Mouse (Mus musculus) small intestine, adult 2 months (tissue): ENCODE data around the gene Insl3.

Experiments
- CTCF ChIP-seq: fragments of 200-500 bp; IDR thresholded peaks from 2 replicates; pipeline ENCODE4 v1.5.1; 2012; ENCODE audit warnings: low read depth, mild to moderate bottlenecking, control low read depth, inconsistent platforms, low read length, moderate library complexity, mixed read lengths; ENCODE audit not compliant: insufficient replicate concordance, insufficient read length; ENCODE audit errors: extremely low read depth
- POLR2A ChIP-seq: fragments of 200-500 bp; IDR thresholded peaks from 2 replicates; pipeline ENCODE4 v1.6.1; 2012; ENCODE audit warnings: low read depth, mild to moderate bottlenecking, control low read depth, inconsistent platforms, low read length, moderate library complexity

DNA sequence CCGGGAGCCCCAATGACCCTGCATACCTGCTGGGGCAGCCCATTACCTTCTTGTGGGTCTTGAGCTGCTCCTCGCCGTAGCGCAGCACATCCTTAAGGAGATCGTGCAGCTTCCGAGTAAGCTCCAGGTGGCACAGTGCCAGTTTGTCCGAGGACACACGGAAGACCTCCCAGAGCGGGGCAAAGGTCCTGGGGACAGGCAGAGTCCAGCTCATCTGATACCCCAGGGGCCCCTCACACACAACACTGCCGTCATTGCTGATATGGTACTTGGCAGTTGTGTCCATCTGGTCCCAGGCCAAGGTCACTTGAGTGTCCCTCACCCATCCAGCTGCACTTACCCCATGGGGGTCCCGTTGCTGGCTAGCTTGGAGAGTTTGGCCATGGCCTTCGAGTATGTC is 28.1 kb downstream of the Insl3 start:
- TF ChIP-seq CTCF (no peak), POLR2A (no peak)
